Mouse (Mus musculus): ENCODE measurements at regions not wholly inside any gene's neighbourhood (a gene's known extent, or its start where the extent isn't known, plus 50 kb on each side); places are given as distances from the start of the nearest gene placed in this dataset.

- H3K4me3 ChIP-seq (ENCODE audit: low read depth, low read length): no peak overlapping the region
- H3K9me3 ChIP-seq (ENCODE audit: control insufficient read depth, low read length): no peaks in the 10 kb centered on the region
- WGBS: 49% methylated on average over 4 of the region's 4 CpGs
- ATAC-seq (replicated peaks; ENCODE audit: low FRiP score, low TSS enrichment, low read depth) (no peak), DNase-seq (ENCODE audit: low spot score) (peak; percentile 21)
- H3K27me3 ChIP-seq (replicated peaks; ENCODE audit: control insufficient read depth, insufficient read depth, low read length): no peaks in the 10 kb centered on the region
- no peaks in the 10 kb centered on the region for H3K4me1 ChIP-seq (replicated peaks; ENCODE audit: control insufficient read depth, insufficient read depth, low read length)
- no peak overlapping the region for H3K4me2 ChIP-seq (ENCODE audit: low read length)
- H3K36me3 ChIP-seq (ENCODE audit: control insufficient read depth, insufficient read depth, low read length): no peaks in the 10 kb centered on the region
- no peak overlapping the region for H3K27ac ChIP-seq (ENCODE audit: low read depth)
- no peak overlapping the region for H3K9ac ChIP-seq (ENCODE audit: low read length)
These were observed 551.6 kb downstream of the Bcl11a start for GRCm38 (mm10) chr11:24629431-24629830.

- ATAC-seq (replicated peaks; ENCODE audit: low FRiP score, low TSS enrichment, low read depth): no peak
- no peaks in the 10 kb centered on the region for H3K4me1 ChIP-seq (replicated peaks; ENCODE audit: control insufficient read depth, insufficient read depth, low read length)
- no peaks in the 10 kb centered on the region for H3K27me3 ChIP-seq (replicated peaks; ENCODE audit: control insufficient read depth, insufficient read depth, low read length)
- H3K9me3 ChIP-seq (ENCODE audit: control insufficient read depth, low read length): no peaks in the 10 kb centered on the region
- no peak overlapping the region for H3K27ac ChIP-seq (ENCODE audit: low read depth)
- DNase-seq (ENCODE audit: low spot score): peak; percentile 29
- no peak overlapping the region for H3K4me2 ChIP-seq (ENCODE audit: low read length)
- H3K9ac ChIP-seq (ENCODE audit: low read length): no peak overlapping the region
- H3K4me3 ChIP-seq (ENCODE audit: low read depth, low read length): no peak overlapping the region
- no peaks in the 10 kb centered on the region for H3K36me3 ChIP-seq (ENCODE audit: control insufficient read depth, insufficient read depth, low read length)
- WGBS: 64% methylated on average over 1 of the region's 1 CpGs
These were observed 552.6 kb downstream of the Bcl11a start for GRCm38 (mm10) chr11:24630403-24630900.

GRCm38 (mm10) chr11:24631651-24632050 is 553.8 kb downstream of the Bcl11a start:
- DNase-seq (ENCODE audit: low spot score): no peak
- ATAC-seq (replicated peaks; ENCODE audit: low FRiP score, low TSS enrichment, low read depth): no peak
- Histone ChIP-seq H3K4me3 (ENCODE audit: low read depth, low read length) (no peak overlapping the region), H3K27me3 (replicated peaks; ENCODE audit: control insufficient read depth, insufficient read depth, low read length) (no peaks in the 10 kb centered on the region), H3K9me3 (ENCODE audit: control insufficient read depth, low read length) (no peaks in the 10 kb centered on the region), H3K36me3 (ENCODE audit: control insufficient read depth, insufficient read depth, low read length) (no peaks in the 10 kb centered on the region), H3K27ac (ENCODE audit: low read depth) (no peak overlapping the region), H3K9ac (ENCODE audit: low read length) (no peak overlapping the region), H3K4me1 (replicated peaks; ENCODE audit: control insufficient read depth, insufficient read depth, low read length) (no peaks in the 10 kb centered on the region), H3K4me2 (ENCODE audit: low read length) (no peak overlapping the region)
- 84% methylated on average over 2 of the region's 2 CpGs for WGBS

GRCm38 (mm10) chr11:24636716-24637115 is 558.9 kb downstream of the Bcl11a start:
- 93% methylated on average over 4 of the region's 4 CpGs for WGBS

GRCm38 (mm10) chr11:24643439-24644109 is 565.7 kb downstream of the Bcl11a start:
- H3K27me3 ChIP-seq (replicated peaks; ENCODE audit: control insufficient read depth, insufficient read depth, low read length): no peaks in the 10 kb centered on the region
- ATAC-seq (replicated peaks; ENCODE audit: low FRiP score, low TSS enrichment, low read depth) (no peak), DNase-seq (ENCODE audit: low spot score) (no peak)
- no peaks in the 10 kb centered on the region for H3K4me1 ChIP-seq (replicated peaks; ENCODE audit: control insufficient read depth, insufficient read depth, low read length)
- 63% methylated on average over 11 of the region's 11 CpGs for WGBS
- no peak overlapping the region for H3K4me3 ChIP-seq (ENCODE audit: low read depth, low read length)
- H3K36me3 ChIP-seq (ENCODE audit: control insufficient read depth, insufficient read depth, low read length): no peaks in the 10 kb centered on the region
- no peak overlapping the region for H3K4me2 ChIP-seq (ENCODE audit: low read length)
- H3K9ac ChIP-seq (ENCODE audit: low read length): no peak overlapping the region
- H3K27ac ChIP-seq (ENCODE audit: low read depth): no peak overlapping the region
- H3K9me3 ChIP-seq (ENCODE audit: control insufficient read depth, low read length): no peaks in the 10 kb centered on the region

More at GRCm38 (mm10) chr11:24636716-24637115, 558.9 kb downstream of the Bcl11a start:
- H3K4me1 ChIP-seq (replicated peaks; ENCODE audit: control insufficient read depth, insufficient read depth, low read length): no peaks in the 10 kb centered on the region
- no peaks in the 10 kb centered on the region for H3K36me3 ChIP-seq (ENCODE audit: control insufficient read depth, insufficient read depth, low read length)
- H3K27ac ChIP-seq (ENCODE audit: low read depth): no peak overlapping the region
- no peaks in the 10 kb centered on the region for H3K9me3 ChIP-seq (ENCODE audit: control insufficient read depth, low read length)
- no peak overlapping the region for H3K9ac ChIP-seq (ENCODE audit: low read length)
- DNase-seq (ENCODE audit: low spot score) (no peak), ATAC-seq (replicated peaks; ENCODE audit: low FRiP score, low TSS enrichment, low read depth) (no peak)
- H3K4me3 ChIP-seq (ENCODE audit: low read depth, low read length): no peak overlapping the region
- H3K27me3 ChIP-seq (replicated peaks; ENCODE audit: control insufficient read depth, insufficient read depth, low read length): no peaks in the 10 kb centered on the region
- no peak overlapping the region for H3K4me2 ChIP-seq (ENCODE audit: low read length)

GRCm38 (mm10) chr11:24652852-24653251 is 575.0 kb downstream of the Bcl11a start:
- no peak overlapping the region for H3K4me3 ChIP-seq (ENCODE audit: low read depth, low read length)
- H3K9me3 ChIP-seq (ENCODE audit: control insufficient read depth, low read length): no peaks in the 10 kb centered on the region
- H3K27me3 ChIP-seq (replicated peaks; ENCODE audit: control insufficient read depth, insufficient read depth, low read length): no peaks in the 10 kb centered on the region
- H3K9ac ChIP-seq (ENCODE audit: low read length): no peak overlapping the region
- no peaks in the 10 kb centered on the region for H3K36me3 ChIP-seq (ENCODE audit: control insufficient read depth, insufficient read depth, low read length)
- ATAC-seq (replicated peaks; ENCODE audit: low FRiP score, low TSS enrichment, low read depth) (no peak), DNase-seq (ENCODE audit: low spot score) (no peak)
- WGBS: 73% methylated on average over 3 of the region's 3 CpGs
- H3K27ac ChIP-seq (ENCODE audit: low read depth): no peak overlapping the region
- no peaks in the 10 kb centered on the region for H3K4me1 ChIP-seq (replicated peaks; ENCODE audit: control insufficient read depth, insufficient read depth, low read length)
- H3K4me2 ChIP-seq (ENCODE audit: low read length): no peak overlapping the region

- Histone ChIP-seq H3K9ac (ENCODE audit: low read length) (no peak overlapping the region), H3K27me3 (replicated peaks; ENCODE audit: control insufficient read depth, insufficient read depth, low read length) (no peaks in the 10 kb centered on the region), H3K4me3 (ENCODE audit: low read depth, low read length) (no peak overlapping the region), H3K9me3 (ENCODE audit: control insufficient read depth, low read length) (no peaks in the 10 kb centered on the region), H3K27ac (ENCODE audit: low read depth) (no peak overlapping the region), H3K4me1 (replicated peaks; ENCODE audit: control insufficient read depth, insufficient read depth, low read length) (no peaks in the 10 kb centered on the region), H3K4me2 (ENCODE audit: low read length) (no peak overlapping the region), H3K36me3 (ENCODE audit: control insufficient read depth, insufficient read depth, low read length) (no peaks in the 10 kb centered on the region)
- DNase-seq (ENCODE audit: low spot score): no peak
- WGBS: 74% methylated on average over 4 of the region's 4 CpGs
- ATAC-seq (replicated peaks; ENCODE audit: low FRiP score, low TSS enrichment, low read depth): no peak
These were observed 586.2 kb downstream of the Bcl11a start for GRCm38 (mm10) chr11:24664082-24664481.

GRCm38 (mm10) chr11:24665310-24665709 is 587.5 kb downstream of the Bcl11a start:
- WGBS: 92% methylated on average over 2 of the region's 2 CpGs
- Histone ChIP-seq H3K4me1 (replicated peaks; ENCODE audit: control insufficient read depth, insufficient read depth, low read length) (no peaks in the 10 kb centered on the region), H3K36me3 (ENCODE audit: control insufficient read depth, insufficient read depth, low read length) (no peaks in the 10 kb centered on the region), H3K9me3 (ENCODE audit: control insufficient read depth, low read length) (no peaks in the 10 kb centered on the region), H3K4me3 (ENCODE audit: low read depth, low read length) (no peak overlapping the region), H3K4me2 (ENCODE audit: low read length) (no peak overlapping the region), H3K27me3 (replicated peaks; ENCODE audit: control insufficient read depth, insufficient read depth, low read length) (no peaks in the 10 kb centered on the region), H3K27ac (ENCODE audit: low read depth) (no peak overlapping the region), H3K9ac (ENCODE audit: low read length) (no peak overlapping the region)
- DNase-seq (ENCODE audit: low spot score): no peak
- no peak for ATAC-seq (replicated peaks; ENCODE audit: low FRiP score, low TSS enrichment, low read depth)

- Histone ChIP-seq H3K27ac (ENCODE audit: low read depth) (no peak overlapping the region), H3K9me3 (ENCODE audit: control insufficient read depth, low read length) (no peaks in the 10 kb centered on the region), H3K4me2 (ENCODE audit: low read length) (no peak overlapping the region), H3K4me3 (ENCODE audit: low read depth, low read length) (no peak overlapping the region), H3K36me3 (ENCODE audit: control insufficient read depth, insufficient read depth, low read length) (no peaks in the 10 kb centered on the region), H3K9ac (ENCODE audit: low read length) (no peak overlapping the region), H3K4me1 (replicated peaks; ENCODE audit: control insufficient read depth, insufficient read depth, low read length) (no peaks in the 10 kb centered on the region), H3K27me3 (replicated peaks; ENCODE audit: control insufficient read depth, insufficient read depth, low read length) (no peaks in the 10 kb centered on the region)
- WGBS: 90% methylated on average over 4 of the region's 4 CpGs
- DNase-seq (ENCODE audit: low spot score): no peak
- no peak for ATAC-seq (replicated peaks; ENCODE audit: low FRiP score, low TSS enrichment, low read depth)
These were observed 593.8 kb downstream of the Bcl11a start for GRCm38 (mm10) chr11:24671662-24672061.

All from intestine, embryonic 14.5 days (tissue).